Mouse (Mus musculus): ENCODE results near the gene Elmo1. TPM values are rescaled to one million over a fixed set of nuclear protein-coding genes. Genes with fewer than 3 reads are reported as not detected.

Elmo1 gene
- total and polyA plus RNA-seq, 3 experiments: 0.16 to 5.3 TPM; not detected in 1

GRCm38 (mm10) chr13:20439488-20439887 is 349.1 kb downstream of the Elmo1 start:
- TF ChIP-seq CTCF (IDR thresholded peaks at IDR 0.05; ENCODE audit: low read depth, low read length): no peak
- no peaks in the 10 kb centered on the region for H3K36me3 ChIP-seq (replicated peaks)
- DNase-seq (ENCODE audit: low spot score): no peak

GRCm38 (mm10) chr13:20450831-20451353 is 360.5 kb downstream of the Elmo1 start:
- no peak for ATAC-seq (ENCODE audit: extremely low read depth, insufficient number of reproducible peaks, low FRiP score, poor library complexity, severe bottlenecking)
- no peak overlapping the region for H3K4me3 ChIP-seq (ENCODE audit: low read depth, low read length)

More at GRCm38 (mm10) chr13:20439488-20439887, 349.1 kb downstream of the Elmo1 start:
- Histone ChIP-seq H3K4me3 (ENCODE audit: low read depth, low read length) (no peak overlapping the region), H3K4me1 (ENCODE audit: insufficient read depth, low read depth, low read length) (no peaks in the 10 kb centered on the region), H3K27me3 (ENCODE audit: insufficient read depth, low read length) (peaks cover 6% of the 10 kb centered on the region; the same call in 1 of the 2 replicates), H3K9me3 (replicated peaks) (no peaks in the 10 kb centered on the region)
- no peak for ATAC-seq (ENCODE audit: extremely low read depth, insufficient number of reproducible peaks, low FRiP score, poor library complexity, severe bottlenecking)

GRCm38 (mm10) chr13:20454357-20454756 is 364.0 kb downstream of the Elmo1 start:
- H3K36me3 ChIP-seq (replicated peaks): no peaks in the 10 kb centered on the region
- ATAC-seq (ENCODE audit: extremely low read depth, insufficient number of reproducible peaks, low FRiP score, poor library complexity, severe bottlenecking) (no peak), DNase-seq (ENCODE audit: low spot score) (no peak)
- H3K4me3 ChIP-seq (ENCODE audit: low read depth, low read length): no peak overlapping the region
- H3K27me3 ChIP-seq (ENCODE audit: insufficient read depth, low read length): no peaks in the 10 kb centered on the region
- TF ChIP-seq GATA1 (IDR thresholded peaks at IDR 0.05; ENCODE audit: borderline replicate concordance, low read length) (no peak), POLR2AphosphoS5 (IDR thresholded peaks at IDR 0.05; ENCODE audit: insufficient replicate concordance, low read depth, low read length) (no peak), GATA2 (IDR thresholded peaks at IDR 0.05; ENCODE audit: borderline replicate concordance, low read depth, low read length) (no peak), CTCF (IDR thresholded peaks at IDR 0.05; ENCODE audit: low read depth, low read length) (no peak), TAL1 (conservative IDR thresholded peaks at IDR 0.05; ENCODE audit: low read depth, low read length) (no peak)
- no peaks in the 10 kb centered on the region for H3K9me3 ChIP-seq (replicated peaks)
- no peaks in the 10 kb centered on the region for H3K4me1 ChIP-seq (ENCODE audit: insufficient read depth, low read depth, low read length)

More at GRCm38 (mm10) chr13:20450831-20451353, 360.5 kb downstream of the Elmo1 start:
- H3K36me3 ChIP-seq (replicated peaks): no peaks in the 10 kb centered on the region
- TF ChIP-seq GATA2 (IDR thresholded peaks at IDR 0.05; ENCODE audit: borderline replicate concordance, low read depth, low read length): no peak
- no peak for TF ChIP-seq POLR2AphosphoS5 (IDR thresholded peaks at IDR 0.05; ENCODE audit: insufficient replicate concordance, low read depth, low read length)
- TF ChIP-seq TAL1 (conservative IDR thresholded peaks at IDR 0.05; ENCODE audit: low read depth, low read length): no peak
- TF ChIP-seq CTCF (IDR thresholded peaks at IDR 0.05; ENCODE audit: low read depth, low read length): no peak
- no peak for TF ChIP-seq GATA1 (IDR thresholded peaks at IDR 0.05; ENCODE audit: borderline replicate concordance, low read length)
- no peaks in the 10 kb centered on the region for H3K9me3 ChIP-seq (replicated peaks)
- DNase-seq (ENCODE audit: low spot score): no peak
- no peaks in the 10 kb centered on the region for H3K27me3 ChIP-seq (ENCODE audit: insufficient read depth, low read length)
- H3K4me1 ChIP-seq (ENCODE audit: insufficient read depth, low read depth, low read length): no peaks in the 10 kb centered on the region

DNA sequence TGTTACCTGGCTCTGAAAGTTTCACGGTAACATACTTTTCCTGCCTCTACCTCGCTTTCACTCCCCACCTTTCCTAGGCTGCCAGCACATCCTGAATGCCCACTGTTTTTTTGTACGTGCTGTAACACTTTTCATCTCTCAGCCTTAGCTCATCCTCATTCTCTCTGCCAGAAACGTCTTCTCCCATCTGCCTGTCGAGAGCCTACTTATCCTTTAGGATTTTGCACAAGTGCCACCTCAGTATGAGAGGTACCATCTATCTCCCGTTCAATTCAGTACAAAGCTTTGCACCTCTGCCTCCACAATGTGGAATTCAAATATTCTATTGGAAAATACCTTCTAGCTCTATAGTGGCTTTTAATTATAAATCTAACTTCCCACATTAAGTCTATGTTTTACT is 369.7 kb downstream of the Elmo1 start:
- Histone ChIP-seq H3K4me1 (ENCODE audit: insufficient read depth, low read depth, low read length) (no peaks in the 10 kb centered on the region), H3K9me3 (replicated peaks) (no peaks in the 10 kb centered on the region), H3K27me3 (ENCODE audit: insufficient read depth, low read length) (no peaks in the 10 kb centered on the region), H3K4me3 (ENCODE audit: low read depth, low read length) (no peak overlapping the region), H3K36me3 (replicated peaks) (no peaks in the 10 kb centered on the region)
- TF ChIP-seq GATA1 (IDR thresholded peaks at IDR 0.05; ENCODE audit: borderline replicate concordance, low read length) (no peak), CTCF (IDR thresholded peaks at IDR 0.05; ENCODE audit: low read depth, low read length) (no peak), POLR2AphosphoS5 (IDR thresholded peaks at IDR 0.05; ENCODE audit: insufficient replicate concordance, low read depth, low read length) (no peak), TAL1 (conservative IDR thresholded peaks at IDR 0.05; ENCODE audit: low read depth, low read length) (no peak), GATA2 (IDR thresholded peaks at IDR 0.05; ENCODE audit: borderline replicate concordance, low read depth, low read length) (no peak)
- ATAC-seq (ENCODE audit: extremely low read depth, insufficient number of reproducible peaks, low FRiP score, poor library complexity, severe bottlenecking) (no peak), DNase-seq (ENCODE audit: low spot score) (no peak)

- H3K9me3 ChIP-seq (replicated peaks): no peaks in the 10 kb centered on the region
Measured at GRCm38 (mm10) chr13:20461616-20462015, 371.2 kb downstream of the Elmo1 start.

GRCm38 (mm10) chr13:20464161-20464560 is 373.8 kb downstream of the Elmo1 start:
- no peaks in the 10 kb centered on the region for H3K36me3 ChIP-seq (replicated peaks)
- H3K4me3 ChIP-seq (ENCODE audit: low read depth, low read length): no peak overlapping the region
- DNase-seq (ENCODE audit: low spot score) (no peak), ATAC-seq (ENCODE audit: extremely low read depth, insufficient number of reproducible peaks, low FRiP score, poor library complexity, severe bottlenecking) (no peak)
- TF ChIP-seq TAL1 (conservative IDR thresholded peaks at IDR 0.05; ENCODE audit: low read depth, low read length): no peak
- no peak for TF ChIP-seq GATA2 (IDR thresholded peaks at IDR 0.05; ENCODE audit: borderline replicate concordance, low read depth, low read length)
- TF ChIP-seq POLR2AphosphoS5 (IDR thresholded peaks at IDR 0.05; ENCODE audit: insufficient replicate concordance, low read depth, low read length): no peak
- TF ChIP-seq GATA1 (IDR thresholded peaks at IDR 0.05; ENCODE audit: borderline replicate concordance, low read length): no peak
- TF ChIP-seq CTCF (IDR thresholded peaks at IDR 0.05; ENCODE audit: low read depth, low read length): no peak
- H3K9me3 ChIP-seq (replicated peaks): no peaks in the 10 kb centered on the region
- H3K27me3 ChIP-seq (ENCODE audit: insufficient read depth, low read length): no peaks in the 10 kb centered on the region
- no peaks in the 10 kb centered on the region for H3K4me1 ChIP-seq (ENCODE audit: insufficient read depth, low read depth, low read length)

More at GRCm38 (mm10) chr13:20461616-20462015, 371.2 kb downstream of the Elmo1 start:
- H3K27me3 ChIP-seq (ENCODE audit: insufficient read depth, low read length): no peaks in the 10 kb centered on the region
- no peak for ATAC-seq (ENCODE audit: extremely low read depth, insufficient number of reproducible peaks, low FRiP score, poor library complexity, severe bottlenecking)
- TF ChIP-seq GATA1 (IDR thresholded peaks at IDR 0.05; ENCODE audit: borderline replicate concordance, low read length) (no peak), TAL1 (conservative IDR thresholded peaks at IDR 0.05; ENCODE audit: low read depth, low read length) (no peak), GATA2 (IDR thresholded peaks at IDR 0.05; ENCODE audit: borderline replicate concordance, low read depth, low read length) (no peak), POLR2AphosphoS5 (IDR thresholded peaks at IDR 0.05; ENCODE audit: insufficient replicate concordance, low read depth, low read length) (no peak), CTCF (IDR thresholded peaks at IDR 0.05; ENCODE audit: low read depth, low read length) (no peak)
- H3K4me1 ChIP-seq (ENCODE audit: insufficient read depth, low read depth, low read length): no peaks in the 10 kb centered on the region
- no peaks in the 10 kb centered on the region for H3K36me3 ChIP-seq (replicated peaks)
- no peak for DNase-seq (ENCODE audit: low spot score)
- H3K4me3 ChIP-seq (ENCODE audit: low read depth, low read length): no peak overlapping the region
